Mouse (Mus musculus) midbrain, embryonic 11.5 days (tissue): ENCODE measurements at regions not wholly inside any gene's neighbourhood (a gene's known extent, or its start where the extent isn't known, plus 50 kb on each side); places are given as distances from the start of the nearest gene placed in this dataset.
A peak's percentile ranks its signal among the peaks of the same experiment; 100 is the strongest.

ENCODE experiments used
- ATAC-seq: fragments of 200-750 bp; cut with Nextera tagmentation; 2 replicates; pipeline ENCODE4 v1.8.0; 2017; ENCODE audit warnings: moderate TSS enrichment, moderate library complexity; ENCODE audit not compliant: low FRiP score
- DNase-seq: peaks from one replicate; pipeline ENCODE4 v3.0.0; 2015; ENCODE audit warnings: low spot score; ENCODE audit errors: missing footprints
- H3K27ac ChIP-seq: fragments of 300-500 bp; sonication (generic); 2 replicates; pipeline ENCODE4 v1.5.1; 2014; ENCODE audit warnings: low read depth, low read length
- H3K27me3 ChIP-seq: fragments of 300-500 bp; sonication (generic); 2 replicates; pipeline ENCODE4 v1.6.1; 2014; ENCODE audit warnings: mild to moderate bottlenecking, low read length, moderate library complexity, mixed read lengths; ENCODE audit not compliant: control insufficient read depth, insufficient read depth
- H3K36me3 ChIP-seq: fragments of 300-500 bp; sonication (generic); 2 replicates; pipeline ENCODE4 v1.6.1; 2014; ENCODE audit warnings: mild to moderate bottlenecking, low read length, moderate library complexity, mixed read lengths; ENCODE audit not compliant: control insufficient read depth, insufficient read depth
- H3K4me1 ChIP-seq: fragments of 300-500 bp; sonication (generic); 2 replicates; pipeline ENCODE4 v1.6.1; 2014; ENCODE audit warnings: low read length; ENCODE audit not compliant: control insufficient read depth, insufficient read depth
- H3K4me2 ChIP-seq: fragments of 300-500 bp; sonication (generic); 2 replicates; pipeline ENCODE4 v1.6.1; 2014; ENCODE audit warnings: mild to moderate bottlenecking, moderate library complexity
- H3K4me3 ChIP-seq: fragments of 300-500 bp; sonication (generic); 2 replicates; pipeline ENCODE4 v1.5.1; 2014; ENCODE audit warnings: low read depth, low read length
- H3K9ac ChIP-seq: fragments of 300-500 bp; sonication (generic); 2 replicates; pipeline ENCODE4 v1.6.1; 2014; ENCODE audit warnings: low read length
- H3K9me3 ChIP-seq: fragments of 300-500 bp; sonication (generic); 2 replicates; pipeline ENCODE4 v1.6.1; 2016; ENCODE audit warnings: low read length; ENCODE audit not compliant: control insufficient read depth
- WGBS: fragments of 180-500 bp; shearing (Covaris S2); extraction: QIAGEN DNeasy Blood & Tissue Kit; methylation state at CpG from one replicate; pipeline ENCODE4 v1.1.7; 2014; 5-methylcytosine and 5-hydroxymethylcytosine counted together

- 78% methylated on average over 7 of the region's 7 CpGs for WGBS
Observed at GRCm38 (mm10) chr12:77756021-77756420, 438.0 kb upstream of the Gm6657 start.

GRCm38 (mm10) chr12:77760976-77761375 is 433.1 kb upstream of the Gm6657 start:
- Histone ChIP-seq H3K4me2 (no peak overlapping the region), H3K9ac (no peak overlapping the region), H3K4me1 (no peaks in the 10 kb centered on the region), H3K9me3 (no peaks in the 10 kb centered on the region), H3K36me3 (no peaks in the 10 kb centered on the region), H3K27ac (no peak overlapping the region), H3K4me3 (no peak overlapping the region), H3K27me3 (no peaks in the 10 kb centered on the region)
- no peak for DNase-seq
- ATAC-seq = no peak
- WGBS = 74% methylated on average over 3 of the region's 3 CpGs

More at GRCm38 (mm10) chr12:77756021-77756420, 438.0 kb upstream of the Gm6657 start:
- Histone ChIP-seq H3K9me3 (no peaks in the 10 kb centered on the region), H3K36me3 (no peaks in the 10 kb centered on the region), H3K27ac (no peak overlapping the region), H3K4me1 (no peaks in the 10 kb centered on the region), H3K9ac (no peak overlapping the region), H3K4me2 (no peak overlapping the region), H3K27me3 (no peaks in the 10 kb centered on the region), H3K4me3 (no peak overlapping the region)
- ATAC-seq = no peak
- DNase-seq = no peak

- no peaks in the 10 kb centered on the region for H3K36me3 ChIP-seq
- H3K27ac ChIP-seq = no peak overlapping the region
- no peaks in the 10 kb centered on the region for H3K9me3 ChIP-seq
- ATAC-seq (no peak), DNase-seq (peak; percentile 57)
- WGBS = 78% methylated on average over 6 of the region's 6 CpGs
- H3K27me3 ChIP-seq = no peaks in the 10 kb centered on the region
- H3K9ac ChIP-seq = no peak overlapping the region
- H3K4me3 ChIP-seq = no peak overlapping the region
- H3K4me2 ChIP-seq = no peak overlapping the region
- H3K4me1 ChIP-seq = peaks cover 5% of the 10 kb centered on the region
Observed at GRCm38 (mm10) chr12:77776011-77776546, 418.0 kb upstream of the Gm6657 start.

GRCm38 (mm10) chr12:77776755-77777154 is 417.3 kb upstream of the Gm6657 start:
- Histone ChIP-seq H3K4me2 (no peak overlapping the region), H3K27ac (no peak overlapping the region), H3K9ac (no peak overlapping the region), H3K4me3 (no peak overlapping the region), H3K4me1 (peaks cover 5% of the 10 kb centered on the region), H3K9me3 (no peaks in the 10 kb centered on the region), H3K27me3 (no peaks in the 10 kb centered on the region), H3K36me3 (no peaks in the 10 kb centered on the region)
- WGBS = 85% methylated on average over 8 of the region's 8 CpGs
- DNase-seq (no peak), ATAC-seq (no peak)

- H3K4me2 ChIP-seq = peak overlapping the region; percentile 37
- DNase-seq (peak; percentile 99), ATAC-seq (peak; percentile 77)
- H3K9me3 ChIP-seq = no peaks in the 10 kb centered on the region
- H3K36me3 ChIP-seq = no peaks in the 10 kb centered on the region
- H3K4me1 ChIP-seq = peaks cover 11% of the 10 kb centered on the region
- no peaks in the 10 kb centered on the region for H3K27me3 ChIP-seq
- 31% methylated on average over 20 of the region's 20 CpGs for WGBS
- peak overlapping the region; percentile 16; the same call in 1 of the 2 replicates for H3K4me3 ChIP-seq
- no peak overlapping the region for H3K9ac ChIP-seq
- H3K27ac ChIP-seq = peak overlapping the region; percentile 27; the same call in 1 of the 2 replicates
Observed at GRCm38 (mm10) chr12:77780885-77781698, 412.9 kb upstream of the Gm6657 start.

- H3K27me3 ChIP-seq = no peaks in the 10 kb centered on the region
- whole genome bisulfite sequencing = 64% methylated on average over 9 of the region's 9 CpGs
- no peak overlapping the region for H3K9ac ChIP-seq
- ATAC-seq (peak; percentile 33; the same call in 1 of the 2 replicates), DNase-seq (peak; percentile 57)
- no peak overlapping the region for H3K4me2 ChIP-seq
- no peaks in the 10 kb centered on the region for H3K36me3 ChIP-seq
- H3K4me1 ChIP-seq = peaks cover 11% of the 10 kb centered on the region
- H3K9me3 ChIP-seq = no peaks in the 10 kb centered on the region
- H3K27ac ChIP-seq = no peak overlapping the region
- no peak overlapping the region for H3K4me3 ChIP-seq
Observed at GRCm38 (mm10) chr12:77783909-77784308, 410.1 kb upstream of the Gm6657 start.

GRCm38 (mm10) chr12:77785647-77786046 is 408.4 kb upstream of the Gm6657 start:
- 86% methylated on average over 6 of the region's 6 CpGs for WGBS
- Histone ChIP-seq H3K27ac (no peak overlapping the region), H3K4me3 (no peak overlapping the region), H3K4me1 (peaks cover 10% of the 10 kb centered on the region), H3K9me3 (no peaks in the 10 kb centered on the region), H3K9ac (no peak overlapping the region), H3K27me3 (no peaks in the 10 kb centered on the region), H3K4me2 (no peak overlapping the region), H3K36me3 (no peaks in the 10 kb centered on the region)
- ATAC-seq (no peak), DNase-seq (no peak)

GRCm38 (mm10) chr12:77786678-77787077 is 407.4 kb upstream of the Gm6657 start:
- Histone ChIP-seq H3K4me2 (no peak overlapping the region), H3K9ac (no peak overlapping the region), H3K4me1 (peaks cover 8% of the 10 kb centered on the region), H3K9me3 (no peaks in the 10 kb centered on the region), H3K4me3 (no peak overlapping the region), H3K27me3 (no peaks in the 10 kb centered on the region), H3K27ac (no peak overlapping the region), H3K36me3 (no peaks in the 10 kb centered on the region)
- no peak for DNase-seq
- WGBS = 53% methylated on average over 4 of the region's 4 CpGs
- ATAC-seq = no peak

- H3K27me3 ChIP-seq = no peaks in the 10 kb centered on the region
- no peaks in the 10 kb centered on the region for H3K36me3 ChIP-seq
- no peaks in the 10 kb centered on the region for H3K9me3 ChIP-seq
- WGBS = 73% methylated on average over 2 of the region's 2 CpGs
- no peak for DNase-seq
- H3K4me2 ChIP-seq = no peak overlapping the region
- no peak for ATAC-seq
- peaks cover 8% of the 10 kb centered on the region for H3K4me1 ChIP-seq
- no peak overlapping the region for H3K4me3 ChIP-seq
- H3K27ac ChIP-seq = no peak overlapping the region
- H3K9ac ChIP-seq = no peak overlapping the region
Observed at GRCm38 (mm10) chr12:77788273-77788672, 405.8 kb upstream of the Gm6657 start.
